Mouse (Mus musculus) embryonic fibroblast, embryonic 13.5 days (primary cell): ENCODE measurements at regions not wholly inside any gene's neighbourhood (a gene's known extent, or its start where the extent isn't known, plus 50 kb on each side); places are given as distances from the start of the nearest gene placed in this dataset.

Experiments
- CTCF ChIP-seq: IDR thresholded peaks from 2 replicates; pipeline ENCODE4 v1.5.1; 2011; ENCODE audit warnings: mild to moderate bottlenecking, control low read depth, low read length, moderate library complexity, borderline replicate concordance; ENCODE audit not compliant: insufficient read depth
- POLR2A ChIP-seq: IDR thresholded peaks from 2 replicates; pipeline ENCODE4 v1.6.1; 2011; ENCODE audit warnings: low read depth, mild to moderate bottlenecking, control low read depth, low read length, moderate library complexity

DNA sequence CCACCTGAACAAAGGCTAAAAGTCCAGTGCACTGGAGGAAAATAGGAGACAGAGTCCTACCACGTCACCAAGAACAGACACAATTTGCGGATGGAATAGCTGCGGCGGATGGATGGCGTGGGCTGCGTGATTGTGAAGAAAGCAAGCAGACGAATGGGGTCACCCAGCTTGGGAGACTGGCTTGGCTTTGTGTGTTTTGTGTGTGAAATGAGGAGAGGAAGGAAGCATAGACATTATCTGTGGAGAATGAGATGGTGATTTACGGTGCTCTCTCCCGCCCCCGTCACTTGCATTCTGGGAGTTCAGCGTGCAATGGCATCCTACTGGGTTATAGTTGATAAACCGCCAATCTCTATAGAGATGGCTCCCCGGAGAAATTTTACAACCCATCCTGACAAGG lies 252.1 kb upstream of the Gm10131 start:
- TF ChIP-seq CTCF (no peak), POLR2A (no peak)
